Mouse (Mus musculus): ENCODE results near the gene Arl6ip5. TPM values are rescaled to one million over a fixed set of nuclear protein-coding genes. Genes with fewer than 3 reads are reported as not detected.
A peak's percentile ranks its signal among the peaks of the same experiment; 100 is the strongest.
"Not testable (repeated sequence)": the region's sequence is repeated elsewhere in the genome, so short reads cannot be mapped to it uniquely, and the experiment has no call there.

The Arl6ip5 gene
- polyA plus RNA-seq, 1 experiment from 2014 or later = 82.7 TPM

DNA sequence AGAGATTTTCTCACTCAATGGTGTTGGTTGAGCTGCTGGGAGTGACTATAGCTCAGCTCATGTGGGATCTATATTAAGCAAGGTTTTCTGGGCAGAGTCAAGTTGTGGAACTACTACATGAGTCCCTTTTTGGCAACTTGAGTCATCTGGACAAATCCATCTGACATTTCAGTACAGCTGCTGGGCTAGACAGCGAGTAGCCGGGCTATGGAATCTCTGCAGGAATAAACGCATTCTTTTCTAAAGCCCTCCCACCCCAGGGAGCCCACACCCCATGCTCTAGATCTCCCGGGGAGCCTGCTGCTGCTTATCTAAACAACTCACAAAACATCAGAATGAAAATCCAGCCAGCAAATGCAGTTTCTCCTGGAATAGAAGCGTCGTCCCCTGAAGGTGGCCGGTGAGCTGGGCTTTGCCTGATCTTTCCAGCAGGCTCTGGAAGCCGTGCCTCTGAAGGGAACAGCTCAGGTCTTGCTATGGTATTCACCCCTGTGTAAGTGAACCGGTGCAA lies 42.3 kb downstream of the Arl6ip5 start, which contains the start of gene Lmod3:
Gene Lmod3, minus strand, starts transcription at position 49 of the 511 bp plus-strand sequence.
- Histone ChIP-seq H3K9ac (peak within 1 kb of the TSS; percentile 76), H3K9me3 (no peaks in the 10 kb centered on the region), H3K4me2 (peak within 1 kb of the TSS; percentile 65), H3K27me3 (replicated peaks) (no peaks in the 10 kb centered on the region), H3K36me3 (peaks cover 4% of the 10 kb centered on the region), H3K4me1 (peaks cover 12% of the 10 kb centered on the region; the same call in 1 of the 2 replicates), H3K4me3 (peak within 1 kb of the TSS; percentile 49), H3K27ac (replicated peaks) (peak within 1 kb of the TSS; percentile 95)
- WGBS = 8% methylated on average over 9 of the region's 9 CpGs
- peak; percentile 63; the same call in 1 of the 2 replicates for ATAC-seq (ENCODE audit: extremely low read depth, insufficient number of reproducible peaks, low FRiP score, low TSS enrichment)

DNA sequence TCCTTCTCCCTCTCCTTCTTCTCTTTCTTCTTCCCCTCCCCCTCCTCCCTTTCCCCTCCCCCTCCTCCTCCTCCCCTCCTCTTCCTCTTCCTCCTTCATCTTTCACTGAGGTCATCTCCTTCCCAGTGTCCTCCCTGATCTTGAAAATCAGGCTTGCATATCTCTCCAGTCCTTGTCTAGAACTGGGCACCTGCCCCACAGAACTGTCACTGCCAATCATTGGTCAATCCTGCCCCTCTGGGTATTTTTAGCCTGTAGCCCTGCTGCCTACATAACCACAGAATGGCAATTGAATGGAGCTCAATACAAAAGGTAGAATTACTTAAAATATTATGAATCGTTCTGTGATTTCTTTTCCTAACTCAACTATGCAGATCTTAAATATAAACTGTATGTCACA lies 48.0 kb downstream of the Arl6ip5 start:
- Histone ChIP-seq H3K4me3 (no peak overlapping the region), H3K27me3 (replicated peaks) (no peaks in the 10 kb centered on the region), H3K27ac (replicated peaks) (no peak overlapping the region), H3K4me2 (no peak overlapping the region), H3K4me1 (peaks cover 14% of the 10 kb centered on the region), H3K9ac (no peak overlapping the region), H3K9me3 (no peaks in the 10 kb centered on the region), H3K36me3 (no peaks in the 10 kb centered on the region)
- WGBS = 73% methylated on average over 1 of the region's 1 CpGs
- ATAC-seq (ENCODE audit: extremely low read depth, insufficient number of reproducible peaks, low FRiP score, low TSS enrichment) = no peak

DNA sequence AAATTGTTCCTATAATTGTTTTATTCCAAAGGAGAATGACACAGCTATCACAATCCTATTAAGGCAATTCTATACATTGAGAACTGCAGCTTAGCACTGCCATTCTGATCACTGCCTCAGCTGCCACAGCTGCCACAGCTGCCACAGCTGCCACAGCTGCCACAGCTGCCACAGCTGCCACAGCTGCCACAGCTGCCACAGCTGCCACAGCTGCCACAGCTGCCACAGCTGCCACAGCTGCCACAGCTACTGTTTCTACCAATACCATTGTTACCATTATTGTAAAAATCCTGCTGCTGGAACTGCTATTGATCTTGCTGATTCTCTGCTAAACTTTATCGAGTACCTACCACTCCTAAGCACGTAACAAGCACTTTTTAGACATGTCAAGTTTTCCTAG lies 49.4 kb downstream of the Arl6ip5 start:
- H3K4me2 ChIP-seq; ATAC-seq (ENCODE audit: extremely low read depth, insufficient number of reproducible peaks, low FRiP score, low TSS enrichment); H3K27ac ChIP-seq (replicated peaks); H3K9ac ChIP-seq; H3K27me3 ChIP-seq (replicated peaks); H3K4me3 ChIP-seq; H3K36me3 ChIP-seq; H3K9me3 ChIP-seq: not testable (repeated sequence)
- H3K4me1 ChIP-seq = peaks cover 22% of the 10 kb centered on the region
- whole genome bisulfite sequencing = 87% methylated on average over 2 of the region's 2 CpGs

DNA sequence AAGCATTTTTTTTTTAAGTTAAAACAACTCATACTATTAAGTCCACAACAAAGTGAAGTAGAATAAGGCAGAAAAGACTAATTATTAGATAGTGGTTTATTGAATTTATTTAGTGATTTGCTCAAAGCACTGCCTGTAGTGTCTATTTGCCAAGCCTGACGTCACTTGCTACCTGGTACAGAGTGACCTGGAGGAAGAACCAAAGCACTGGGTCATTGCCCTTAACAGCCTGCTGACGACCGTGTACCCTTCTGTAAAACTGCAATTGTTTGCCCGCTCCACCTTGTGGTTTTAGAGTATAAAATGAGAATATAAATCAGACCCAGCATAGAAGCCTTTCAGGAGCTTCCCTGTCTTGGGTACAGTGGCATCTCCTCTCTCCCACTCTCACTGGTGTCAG lies 51.7 kb downstream of the Arl6ip5 start:
- no peaks in the 10 kb centered on the region for H3K9me3 ChIP-seq
- no peak overlapping the region for H3K27ac ChIP-seq (replicated peaks)
- WGBS = 80% methylated on average over 4 of the region's 4 CpGs
- peaks cover 41% of the 10 kb centered on the region for H3K4me1 ChIP-seq
- H3K4me3 ChIP-seq = no peak overlapping the region
- H3K4me2 ChIP-seq = no peak overlapping the region
- H3K27me3 ChIP-seq (replicated peaks) = no peaks in the 10 kb centered on the region
- ATAC-seq (ENCODE audit: extremely low read depth, insufficient number of reproducible peaks, low FRiP score, low TSS enrichment) = no peak
- H3K36me3 ChIP-seq = no peaks in the 10 kb centered on the region
- H3K9ac ChIP-seq = no peak overlapping the region

DNA sequence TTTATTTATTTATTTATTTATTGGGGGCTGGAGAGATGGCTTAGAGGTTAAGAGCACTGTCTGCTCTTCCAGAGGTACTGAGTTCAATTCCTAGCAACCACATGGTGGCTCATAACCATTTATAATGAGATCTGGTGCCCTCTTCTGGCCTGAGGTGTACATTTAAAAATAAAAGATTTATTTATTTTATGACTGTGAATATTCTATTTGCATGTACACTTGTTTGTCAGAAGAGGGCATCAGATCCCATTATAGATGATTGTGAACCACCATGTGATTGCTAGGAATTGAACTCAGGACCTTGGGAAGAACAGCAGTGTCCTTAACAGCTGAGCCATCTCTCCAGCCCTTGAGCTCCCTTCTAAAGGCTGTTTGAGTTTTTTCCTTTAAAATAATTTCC lies 53.3 kb downstream of the Arl6ip5 start:
- Histone ChIP-seq H3K27ac (replicated peaks) (peak overlapping the region; percentile 94; the same call in 1 of the 2 replicates), H3K4me1 (peaks cover 35% of the 10 kb centered on the region)
- H3K36me3 ChIP-seq; H3K4me2 ChIP-seq; H3K9me3 ChIP-seq; ATAC-seq (ENCODE audit: extremely low read depth, insufficient number of reproducible peaks, low FRiP score, low TSS enrichment); H3K4me3 ChIP-seq; H3K27me3 ChIP-seq (replicated peaks); H3K9ac ChIP-seq: not testable (repeated sequence)

DNA sequence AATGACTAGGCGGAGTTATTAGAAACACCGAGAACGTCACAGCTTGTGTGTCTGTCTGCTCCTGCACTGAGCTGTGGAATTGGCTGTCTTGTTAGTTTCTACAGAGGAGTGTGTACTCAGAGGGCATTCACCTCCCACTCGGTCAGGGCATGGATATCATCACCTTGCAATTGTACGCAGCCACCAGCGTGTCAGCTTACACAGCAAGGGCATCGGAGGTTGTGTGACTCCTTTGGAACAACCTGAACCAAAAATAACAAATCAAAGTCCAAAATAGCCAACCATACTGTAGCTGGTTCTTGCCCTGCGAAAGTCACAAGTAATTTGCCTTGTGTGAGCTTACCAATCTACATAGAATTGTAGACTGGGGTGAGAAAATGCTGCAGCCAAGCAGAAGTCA lies 54.8 kb downstream of the Arl6ip5 start:
- ATAC-seq (ENCODE audit: extremely low read depth, insufficient number of reproducible peaks, low FRiP score, low TSS enrichment) = peak; percentile 68; the same call in 1 of the 2 replicates
- Histone ChIP-seq H3K4me1 (peaks cover 27% of the 10 kb centered on the region), H3K27me3 (replicated peaks) (no peaks in the 10 kb centered on the region), H3K36me3 (no peaks in the 10 kb centered on the region), H3K9ac (0 out of 2 replicates have a peak overlapping the region, but pooled peaks have one; percentile 24), H3K4me2 (peak overlapping the region; percentile 49), H3K27ac (replicated peaks) (peak overlapping the region; percentile 94), H3K9me3 (no peaks in the 10 kb centered on the region), H3K4me3 (no peak overlapping the region)
- WGBS = 33% methylated on average over 8 of the region's 8 CpGs

DNA sequence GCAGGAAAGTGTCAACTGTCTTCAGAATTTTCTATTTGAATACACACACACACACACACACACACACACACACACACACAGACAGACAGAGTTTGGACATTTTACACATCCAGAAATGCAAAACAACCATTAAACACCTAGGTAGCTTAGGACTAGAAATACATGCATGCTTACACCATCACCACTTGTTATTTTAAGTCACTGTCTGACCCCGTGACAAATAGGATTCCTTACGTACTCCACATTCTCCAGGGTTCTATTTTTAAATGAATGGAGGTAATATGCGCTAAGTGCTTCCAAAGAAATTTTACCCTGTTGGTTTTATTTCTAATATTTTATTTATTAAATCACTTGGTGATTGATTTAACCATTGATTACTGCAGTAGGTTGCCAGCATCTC lies 55.2 kb downstream of the Arl6ip5 start:
- no peaks in the 10 kb centered on the region for H3K27me3 ChIP-seq (replicated peaks)
- H3K9me3 ChIP-seq = no peaks in the 10 kb centered on the region
- no peak overlapping the region for H3K4me3 ChIP-seq
- peaks cover 27% of the 10 kb centered on the region for H3K4me1 ChIP-seq
- H3K27ac ChIP-seq (replicated peaks) = peak overlapping the region; percentile 94
- no peaks in the 10 kb centered on the region for H3K36me3 ChIP-seq
- peak overlapping the region; percentile 49 for H3K4me2 ChIP-seq
- no peak overlapping the region for H3K9ac ChIP-seq
- 27% methylated on average over 3 of the region's 3 CpGs for WGBS
- ATAC-seq (ENCODE audit: extremely low read depth, insufficient number of reproducible peaks, low FRiP score, low TSS enrichment) = no peak

DNA sequence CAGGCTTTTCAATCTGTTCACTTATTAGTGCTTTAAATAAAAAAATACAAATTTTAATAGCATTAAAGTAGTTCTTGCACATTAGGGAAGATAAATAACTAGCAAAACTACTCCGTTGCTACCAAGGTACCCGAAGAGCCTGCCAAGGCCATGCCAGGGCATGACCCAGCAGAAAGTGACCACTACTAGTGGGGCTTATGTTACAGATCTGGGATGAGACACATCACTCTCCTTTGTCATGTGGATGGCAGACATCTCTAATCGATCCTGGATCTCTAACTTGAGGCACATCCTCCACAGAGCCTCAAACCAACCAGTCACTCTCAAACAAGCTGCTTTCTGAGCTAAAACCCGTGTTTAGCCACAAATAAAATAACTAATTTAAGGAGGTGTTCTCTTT lies 56.2 kb downstream of the Arl6ip5 start:
- no peak for ATAC-seq (ENCODE audit: extremely low read depth, insufficient number of reproducible peaks, low FRiP score, low TSS enrichment)
- no peak overlapping the region; the same call in 1 of the 2 replicates for H3K27ac ChIP-seq (replicated peaks)
- H3K9me3 ChIP-seq = no peaks in the 10 kb centered on the region
- H3K27me3 ChIP-seq (replicated peaks) = no peaks in the 10 kb centered on the region
- H3K4me1 ChIP-seq = peaks cover 27% of the 10 kb centered on the region
- H3K4me2 ChIP-seq = no peak overlapping the region
- no peaks in the 10 kb centered on the region for H3K36me3 ChIP-seq
- no peak overlapping the region for H3K4me3 ChIP-seq
- 67% methylated on average over 4 of the region's 4 CpGs for WGBS
- H3K9ac ChIP-seq = no peak overlapping the region

DNA sequence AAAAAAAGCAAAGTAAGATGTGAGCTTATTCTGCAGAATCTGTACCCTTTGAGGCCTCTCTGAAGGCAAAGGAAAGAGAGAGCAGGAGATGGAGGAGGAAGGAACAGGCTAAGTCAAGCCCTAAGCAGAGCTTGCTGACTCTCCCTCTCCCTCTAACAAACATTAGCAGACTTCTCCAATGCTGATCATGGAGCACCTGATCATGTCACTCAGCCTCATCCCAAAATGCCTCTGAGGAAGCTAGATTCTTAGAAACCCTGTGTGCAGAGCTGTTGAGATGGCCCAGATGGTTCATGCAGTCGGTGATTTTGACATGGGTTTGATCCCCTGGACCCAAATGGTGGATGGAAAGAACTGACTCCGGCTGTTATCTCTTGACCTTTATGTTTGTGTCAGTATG lies 56.6 kb downstream of the Arl6ip5 start:
- Histone ChIP-seq H3K4me1 (peaks cover 27% of the 10 kb centered on the region), H3K27ac (replicated peaks) (no peak overlapping the region), H3K9me3 (no peaks in the 10 kb centered on the region), H3K36me3 (no peaks in the 10 kb centered on the region), H3K4me2 (no peak overlapping the region), H3K27me3 (replicated peaks) (no peaks in the 10 kb centered on the region), H3K9ac (no peak overlapping the region), H3K4me3 (no peak overlapping the region)
- ATAC-seq (ENCODE audit: extremely low read depth, insufficient number of reproducible peaks, low FRiP score, low TSS enrichment) = no peak
- WGBS = 67% methylated on average over 2 of the region's 2 CpGs

DNA sequence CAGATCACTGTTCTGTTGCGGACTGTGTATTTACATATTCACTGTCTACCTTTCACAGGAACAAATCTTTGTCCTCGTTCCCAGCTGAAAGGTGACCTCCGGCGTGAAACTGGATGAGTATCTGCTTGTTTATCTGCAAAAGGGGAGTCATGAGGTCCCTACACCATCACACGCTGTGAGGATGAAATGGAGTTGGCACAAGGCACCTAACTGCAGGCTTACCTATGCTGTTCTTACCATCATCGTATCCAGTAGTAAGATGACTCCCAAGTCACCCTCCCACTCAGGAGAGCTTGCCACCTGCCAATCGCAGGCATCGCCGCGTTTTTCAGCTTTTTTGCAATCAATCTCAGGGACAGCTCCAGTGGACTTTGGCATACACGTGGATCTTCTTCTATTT lies 59.1 kb downstream of the Arl6ip5 start:
- no peaks in the 10 kb centered on the region for H3K36me3 ChIP-seq
- no peaks in the 10 kb centered on the region for H3K9me3 ChIP-seq
- WGBS = 79% methylated on average over 11 of the region's 11 CpGs
- no peak overlapping the region for H3K4me2 ChIP-seq
- no peak overlapping the region for H3K4me3 ChIP-seq
- no peaks in the 10 kb centered on the region for H3K27me3 ChIP-seq (replicated peaks)
- H3K27ac ChIP-seq (replicated peaks) = no peak overlapping the region
- H3K4me1 ChIP-seq = peaks cover 25% of the 10 kb centered on the region
- no peak overlapping the region for H3K9ac ChIP-seq
- no peak for ATAC-seq (ENCODE audit: extremely low read depth, insufficient number of reproducible peaks, low FRiP score, low TSS enrichment)

DNA sequence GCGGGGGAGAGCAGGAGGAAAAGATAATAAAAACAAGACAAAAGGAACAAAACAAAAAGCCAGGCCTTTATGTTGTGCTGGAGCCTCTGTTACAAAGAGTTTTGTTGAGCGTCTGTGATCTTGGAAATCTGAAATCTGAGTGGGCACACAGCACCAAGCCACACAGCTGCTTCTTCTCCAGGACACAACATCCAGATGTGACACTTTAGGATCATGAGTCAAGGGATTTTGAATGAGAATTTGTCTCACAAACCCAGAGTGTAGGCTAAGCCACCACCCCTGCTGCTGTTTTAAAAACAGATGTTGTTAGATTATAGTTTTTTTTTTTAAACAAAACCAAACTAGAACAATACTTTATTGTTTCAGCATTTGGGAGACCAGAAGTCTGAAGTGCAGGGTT lies 61.9 kb downstream of the Arl6ip5 start:
- Histone ChIP-seq H3K9ac (no peak overlapping the region), H3K4me2 (no peak overlapping the region), H3K27ac (replicated peaks) (no peak overlapping the region), H3K27me3 (replicated peaks) (no peaks in the 10 kb centered on the region), H3K4me1 (peaks cover 18% of the 10 kb centered on the region), H3K36me3 (no peaks in the 10 kb centered on the region), H3K4me3 (no peak overlapping the region), H3K9me3 (no peaks in the 10 kb centered on the region)
- 65% methylated on average over 2 of the region's 2 CpGs for WGBS
- no peak for ATAC-seq (ENCODE audit: extremely low read depth, insufficient number of reproducible peaks, low FRiP score, low TSS enrichment)

DNA sequence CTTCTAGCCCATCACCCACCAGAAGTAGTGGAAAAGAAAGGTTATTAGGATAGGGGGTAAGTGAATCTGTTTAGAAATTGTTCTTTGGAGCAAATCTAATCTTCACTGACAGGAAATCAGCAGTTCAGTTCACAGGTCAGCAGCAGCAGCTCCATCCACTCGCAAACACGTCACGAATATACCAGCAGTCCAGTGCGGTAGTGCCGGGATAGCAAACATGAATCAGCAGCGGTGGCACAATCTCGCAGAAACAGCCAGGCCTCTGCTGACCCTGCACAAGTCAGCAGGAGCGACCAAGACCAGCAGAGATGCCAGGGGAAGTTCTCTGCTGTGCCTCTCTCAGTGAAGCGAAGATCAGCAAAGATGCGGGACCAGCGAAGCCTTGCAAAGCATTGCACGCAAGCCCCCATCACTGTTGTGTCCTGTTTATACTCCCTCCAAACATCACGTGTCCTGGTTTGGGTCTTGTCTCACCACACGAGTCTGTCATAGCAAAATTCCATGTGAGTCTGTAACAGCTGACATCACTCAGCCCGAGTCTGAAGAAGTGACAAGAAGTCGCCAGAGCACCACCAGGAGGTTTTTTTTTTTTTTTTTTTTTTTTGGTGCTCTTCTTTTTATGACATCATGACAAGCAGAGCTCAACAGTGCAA lies 62.7 kb downstream of the Arl6ip5 start:
- H3K4me3 ChIP-seq = no peak overlapping the region
- 60% methylated on average over 16 of the region's 16 CpGs for WGBS
- ATAC-seq (ENCODE audit: extremely low read depth, insufficient number of reproducible peaks, low FRiP score, low TSS enrichment) = no peak

More for the DNA sequence above, 62.7 kb downstream of the Arl6ip5 start:
- Histone ChIP-seq H3K27me3 (replicated peaks) (no peaks in the 10 kb centered on the region), H3K9me3 (no peaks in the 10 kb centered on the region), H3K36me3 (no peaks in the 10 kb centered on the region), H3K9ac (no peak overlapping the region; the same call in 1 of the 2 replicates), H3K27ac (replicated peaks) (no peak overlapping the region), H3K4me1 (peaks cover 21% of the 10 kb centered on the region), H3K4me2 (no peak overlapping the region)
